10 mouse cellular contexts compared by ENCODE assay signal in genomic region chr19:59169936-59170765, GRCm38 (mm10). TPM values are rescaled to one million over a fixed set of nuclear protein-coding genes. Genes with fewer than 3 reads are reported as not detected.
DNase-seq lines count a peak whose midpoint lies in the region; ATAC-seq and TF ChIP-seq lines count a peak whose summit lies in the region.
"Had no signal": no experiment of that assay in that cellular context is flagged by ENCODE, and none has a peak within 500 bp of the region (broad histone marks: within the 10 kb centered on the region; RNA-seq: fewer than 3 reads in every experiment).

Vax1 (minus strand) TSS chr19:59170056.

- no peaks in the 10 kb centered on the region for H3K36me3 ChIP-seq in heart, postnatal 0 days (replicated peaks; ENCODE audit: control insufficient read depth, insufficient read depth, low read length)
- H3K36me3 ChIP-seq in liver, postnatal 0 days (replicated peaks; ENCODE audit: insufficient read depth, low read length) = no peaks in the 10 kb centered on the region

- H3K4me2 ChIP-seq in heart, postnatal 0 days (ENCODE audit: low read depth, low read length) = peak within 1 kb of the TSS; percentile 45
- H3K4me2 ChIP-seq in liver, postnatal 0 days (ENCODE audit: low read depth, low read length) = peak within 1 kb of the TSS; percentile 47

- TF ChIP-seq EP300 in heart, postnatal 0 days (IDR thresholded peaks at IDR 0.05; ENCODE audit: low read depth) = no peak
- no peak for TF ChIP-seq EP300 in liver, postnatal 0 days (IDR thresholded peaks at IDR 0.05; ENCODE audit: low read depth)

- ATAC-seq in heart, postnatal 0 days (ENCODE audit: insufficient read depth, low read depth) = no peak
- no peak for ATAC-seq in liver, postnatal 0 days

- peaks cover 98% of the 10 kb centered on the region for H3K27me3 ChIP-seq in heart, postnatal 0 days (ENCODE audit: control insufficient read depth, insufficient read depth, low read length)
- H3K27me3 ChIP-seq in liver, postnatal 0 days (ENCODE audit: insufficient read depth, low read length) = peaks cover 92% of the 10 kb centered on the region

- no peak within 1 kb of the TSS for H3K9ac ChIP-seq in heart, postnatal 0 days (replicated peaks; ENCODE audit: low read depth, low read length)
- H3K9ac ChIP-seq in liver, postnatal 0 days (replicated peaks) = no peak within 1 kb of the TSS

- H3K27ac ChIP-seq in heart, postnatal 0 days (ENCODE audit: low read depth) = no peak within 1 kb of the TSS
- H3K27ac ChIP-seq in liver, postnatal 0 days (ENCODE audit: low read depth) = no peak within 1 kb of the TSS

- no peak for TF ChIP-seq CTCF in heart, postnatal 0 days (IDR thresholded peaks at IDR 0.05; ENCODE audit: low read depth)
- no peak for TF ChIP-seq CTCF in liver, postnatal 0 days (IDR thresholded peaks at IDR 0.05; ENCODE audit: low read depth)

- H3K4me3 ChIP-seq in heart, postnatal 0 days (ENCODE audit: low read depth, low read length) = peak within 1 kb of the TSS; percentile 39
- H3K4me3 ChIP-seq in liver, postnatal 0 days (ENCODE audit: low read depth, low read length) = peak within 1 kb of the TSS; percentile 32
- H3K4me3 ChIP-seq: erythroblast, embryonic 14.5 days had no signal

- intact Hi-C loops in gastrocnemius, postnatal 36 days (cut with DNase I) = no loop called here

- no peaks in the 10 kb centered on the region for H3K9me3 ChIP-seq in heart, postnatal 0 days (replicated peaks; ENCODE audit: control insufficient read depth, low read length)
- no peaks in the 10 kb centered on the region for H3K9me3 ChIP-seq in liver, postnatal 0 days (ENCODE audit: low read length)

- WGBS in heart, postnatal 0 days = under 1% methylated on average over 54 of the region's 54 CpGs
- 1% methylated on average over 54 of the region's 54 CpGs for WGBS in liver, postnatal 0 days (ENCODE audit: insufficient replicate concordance)

- peak; percentile 11 to 13 for DNase-seq in cerebellum, postnatal 25 days
- DNase-seq in cerebellum, postnatal 36 days = no peak
- peak; percentile 39 for DNase-seq in adrenal gland, adult 2 months
- DNase-seq in heart, postnatal 0 days (ENCODE audit: low spot score) = no peak
- peak; percentile 26 for DNase-seq in liver, postnatal 0 days
- no peak for DNase-seq in right cerebral cortex, adult 2 months (ENCODE audit: low spot score in 2 of 2)
- DNase-seq in gastrocnemius, postnatal 36 days = no peak
- DNase-seq in lung, postnatal 14 days = no peak

- H3K4me1 ChIP-seq in heart, postnatal 0 days (ENCODE audit: control insufficient read depth, insufficient read depth) = peaks cover 11% of the 10 kb centered on the region; the same call in 1 of the 2 replicates
- H3K4me1 ChIP-seq in liver, postnatal 0 days (ENCODE audit: insufficient read depth) = peaks cover 14% of the 10 kb centered on the region

RNA-seq across cellular contexts. Expression of gene Vax1, which starts in this region (rescaled TPM):
- total RNA-seq in adrenal gland, adult 2 months (2021) = not detected
- not detected in 2 replicates for polyA plus RNA-seq in adrenal gland, adult 2 months (2012; rRNA removed)
- total RNA-seq in heart, postnatal 0 days (2014; rRNA removed; ENCODE audit: low replicate concordance) = not detected in 2 replicates
- polyA plus RNA-seq in heart, postnatal 0 days (2015; fragmentation: Nextera tagmentation; extraction: Ambion mirVana) = not detected in 2 replicates
- polyA plus RNA-seq in liver, postnatal 0 days (2015; fragmentation: Nextera tagmentation; extraction: Ambion mirVana) = not detected in 2 replicates
- total RNA-seq in gastrocnemius, postnatal 36 days (2021) = not detected
- polyA plus RNA-seq: C2C12; erythroblast, embryonic 14.5 days had no signal

Comparison
In these comparisons a context has a peak if more than half of its experiments do, and no peak if none do; other contexts are left out.
1. DNase-seq: peak in cerebellum, postnatal 25 days (2 of 2); none in cerebellum, postnatal 36 days (0 of 2), heart, postnatal 0 days (single experiment), right cerebral cortex, adult 2 months (0 of 2), gastrocnemius, postnatal 36 days (0 of 2) and lung, postnatal 14 days (single experiment).
2. Peak in DNase-seq in adrenal gland, adult 2 months; RNA of the gene not detected or under 1 TPM.
3. Peak in DNase-seq, H3K4me3 ChIP-seq and H3K4me2 ChIP-seq in liver, postnatal 0 days; RNA of the gene not detected or under 1 TPM.